In genomic region chr2:165845490-165845889, GRCm38 (mm10) we compare ENCODE assay signal across 18 mouse cellular contexts. TPM values are rescaled to one million over a fixed set of nuclear protein-coding genes. Genes with fewer than 3 reads are reported as not detected.
A peak's percentile ranks its signal among the peaks of the same experiment; 100 is the strongest.
DNase-seq lines count a peak whose midpoint lies in the region; ATAC-seq and TF ChIP-seq lines count a peak whose summit lies in the region.
"Had no signal": no experiment of that assay in that cellular context is flagged by ENCODE, and none has a peak within 500 bp of the region (broad histone marks: within the 10 kb centered on the region; RNA-seq: fewer than 3 reads in every experiment).

No protein-coding gene starts in this region.

- H3K27ac ChIP-seq in heart, embryonic 10.5 days = 0 out of 2 replicates have a peak overlapping the region, but pooled peaks have one; percentile 44
- H3K27ac ChIP-seq in heart, embryonic 11.5 days (ENCODE audit: low read depth, low read length) = no peak overlapping the region
- H3K27ac ChIP-seq in cerebellum, adult 2 months (ENCODE audit: insufficient read depth, low read length) = no peak overlapping the region
- no peak overlapping the region for H3K27ac ChIP-seq in hindbrain, embryonic 11.5 days (ENCODE audit: low read depth, low read length)
- H3K27ac ChIP-seq: embryonic facial prominence, embryonic 13.5 days; hindbrain, embryonic 15.5 days; kidney, postnatal 0 days; neural tube, embryonic 15.5 days; stomach, embryonic 15.5 days had no signal

- WGBS in heart, embryonic 10.5 days = 94% methylated on average over 22 of the region's 22 CpGs
- WGBS in heart, embryonic 11.5 days (ENCODE audit: insufficient replicate concordance) = 91% methylated on average over 22 of the region's 22 CpGs
- 17% methylated on average over 22 of the region's 22 CpGs for WGBS in cerebellum, adult 2 months
- 91% methylated on average over 22 of the region's 22 CpGs for WGBS in hindbrain, embryonic 11.5 days

- H3K36me3 ChIP-seq in heart, embryonic 10.5 days = peaks cover 89% of the 10 kb centered on the region
- H3K36me3 ChIP-seq in heart, embryonic 11.5 days (ENCODE audit: control insufficient read depth, insufficient read depth, low read length) = peaks cover 32% of the 10 kb centered on the region
- H3K36me3 ChIP-seq in hindbrain, embryonic 11.5 days (ENCODE audit: control insufficient read depth, insufficient read depth, low read length) = peaks cover 8% of the 10 kb centered on the region

- H3K4me3 ChIP-seq in heart, embryonic 10.5 days = no peak overlapping the region
- H3K4me3 ChIP-seq in heart, embryonic 11.5 days (ENCODE audit: low read depth, low read length) = no peak overlapping the region
- H3K4me3 ChIP-seq in cerebellum, adult 2 months (replicated peaks; ENCODE audit: insufficient read depth, low read depth, low read length) = no peak overlapping the region
- H3K4me3 ChIP-seq in hindbrain, embryonic 11.5 days (ENCODE audit: low read depth, low read length) = no peak overlapping the region
- H3K4me3 ChIP-seq: embryonic facial prominence, embryonic 13.5 days; hindbrain, embryonic 15.5 days; neural tube, embryonic 15.5 days; stomach, embryonic 15.5 days had no signal

- H3K9ac ChIP-seq in heart, embryonic 11.5 days (ENCODE audit: low read depth, low read length) = no peak overlapping the region
- no peak overlapping the region for H3K9ac ChIP-seq in hindbrain, embryonic 11.5 days (ENCODE audit: low read depth, low read length)
- H3K9ac ChIP-seq: embryonic facial prominence, embryonic 13.5 days; hindbrain, embryonic 15.5 days; neural tube, embryonic 15.5 days; stomach, embryonic 15.5 days had no signal

- DNase-seq in heart, embryonic 10.5 days (ENCODE audit: low spot score) = no peak
- peak; percentile 57 for DNase-seq in testis, postnatal 10 days (ENCODE audit: low spot score)
- DNase-seq in testis, postnatal 14 days (ENCODE audit: low spot score) = no peak
- peak; percentile 77 to 79 for DNase-seq in cerebellum, adult 2 months
- no peak for DNase-seq in embryo, embryonic 10.5 days (ENCODE audit: low spot score)
- DNase-seq in hindbrain, embryonic 11.5 days (ENCODE audit: low spot score) = no peak
- DNase-seq: gastrocnemius, postnatal 14 days; liver; right cerebral cortex, postnatal 14 days had no signal

- TF ChIP-seq CTCF in cerebellum, adult 2 months (IDR thresholded peaks at IDR 0.05; ENCODE audit: borderline replicate concordance, insufficient read depth, low read depth, low read length) = no peak

- TF ChIP-seq POLR2A in cerebellum, adult 2 months (IDR thresholded peaks at IDR 0.05; ENCODE audit: borderline replicate concordance, insufficient read depth, low read length) = no peak

- H3K27me3 ChIP-seq in heart, embryonic 10.5 days (ENCODE audit: insufficient read depth, poor library complexity, severe bottlenecking) = no peaks in the 10 kb centered on the region
- H3K27me3 ChIP-seq in heart, embryonic 11.5 days (ENCODE audit: control insufficient read depth, insufficient read depth, low read length) = no peaks in the 10 kb centered on the region
- no peaks in the 10 kb centered on the region for H3K27me3 ChIP-seq in cerebellum, adult 2 months (ENCODE audit: control insufficient read depth, insufficient read depth, low read length)
- no peaks in the 10 kb centered on the region for H3K27me3 ChIP-seq in hindbrain, embryonic 11.5 days (ENCODE audit: control insufficient read depth, insufficient read depth, low read length)
- H3K27me3 ChIP-seq: embryonic facial prominence, embryonic 13.5 days; hindbrain, embryonic 15.5 days; neural tube, embryonic 15.5 days; stomach, embryonic 15.5 days had no signal

- H3K4me2 ChIP-seq in heart, embryonic 11.5 days = no peak overlapping the region
- no peak overlapping the region for H3K4me2 ChIP-seq in hindbrain, embryonic 11.5 days (replicated peaks; ENCODE audit: low read depth, low read length)
- H3K4me2 ChIP-seq: embryonic facial prominence, embryonic 13.5 days; hindbrain, embryonic 15.5 days; neural tube, embryonic 15.5 days; stomach, embryonic 15.5 days had no signal

- H3K9me3 ChIP-seq in heart, embryonic 10.5 days = no peaks in the 10 kb centered on the region
- no peaks in the 10 kb centered on the region for H3K9me3 ChIP-seq in heart, embryonic 11.5 days (replicated peaks; ENCODE audit: control insufficient read depth, low read length)
- H3K9me3 ChIP-seq in hindbrain, embryonic 11.5 days (ENCODE audit: control insufficient read depth, low read length) = no peaks in the 10 kb centered on the region
- H3K9me3 ChIP-seq: embryonic facial prominence, embryonic 13.5 days; hindbrain, embryonic 15.5 days; neural tube, embryonic 15.5 days; stomach, embryonic 15.5 days had no signal

- ATAC-seq in heart, embryonic 11.5 days (replicated peaks; ENCODE audit: insufficient number of reproducible peaks, low FRiP score, low TSS enrichment) = no peak
- no peak for ATAC-seq in hindbrain, embryonic 11.5 days (ENCODE audit: low FRiP score)
- ATAC-seq: CD4-positive, CD25-positive, alpha-beta regulatory T cell, adult 4 months; forebrain, embryonic 14.5 days; midbrain, embryonic 16.5 days had no signal

- peaks cover 22% of the 10 kb centered on the region for H3K4me1 ChIP-seq in heart, embryonic 10.5 days
- H3K4me1 ChIP-seq in heart, embryonic 11.5 days (ENCODE audit: control insufficient read depth, insufficient read depth, low read length) = peaks cover 17% of the 10 kb centered on the region
- H3K4me1 ChIP-seq in cerebellum, adult 2 months (ENCODE audit: control insufficient read depth, insufficient read depth, low read length) = peaks cover 29% of the 10 kb centered on the region
- no peaks in the 10 kb centered on the region; the same call in 1 of the 2 replicates for H3K4me1 ChIP-seq in hindbrain, embryonic 11.5 days (replicated peaks; ENCODE audit: control insufficient read depth, insufficient read depth, low read length)

RNA-seq across cellular contexts. Expression of gene Zmynd8, which starts 53.3 kb away (rescaled TPM):
- 57.1 and 58.5 TPM in 2 replicates for polyA plus RNA-seq in heart, embryonic 10.5 days (2016; fragmentation: Nextera tagmentation; extraction: Ambion mirVana)
- polyA plus RNA-seq in heart, embryonic 11.5 days (2014; fragmentation: Nextera tagmentation; extraction: Ambion mirVana) = 39.6 and 47.6 TPM in 2 replicates
- 85.5 and 86.6 TPM in 2 replicates for polyA plus RNA-seq in cerebellum, adult 2 months (2012; rRNA removed)
- polyA plus RNA-seq in hindbrain, embryonic 11.5 days (2014; fragmentation: Nextera tagmentation; extraction: Ambion mirVana) = 41.9 and 52.9 TPM in 2 replicates

Comparison
In these comparisons a context has a peak if more than half of its experiments do, and no peak if none do; other contexts are left out.
1. DNase-seq: peak in testis, postnatal 10 days (single experiment) and cerebellum, adult 2 months (2 of 2); none in heart, embryonic 10.5 days (single experiment), testis, postnatal 14 days (single experiment), embryo, embryonic 10.5 days (single experiment) and hindbrain, embryonic 11.5 days (single experiment).